9 mouse cellular contexts compared by ENCODE assay signal in the genomic region with DNA sequence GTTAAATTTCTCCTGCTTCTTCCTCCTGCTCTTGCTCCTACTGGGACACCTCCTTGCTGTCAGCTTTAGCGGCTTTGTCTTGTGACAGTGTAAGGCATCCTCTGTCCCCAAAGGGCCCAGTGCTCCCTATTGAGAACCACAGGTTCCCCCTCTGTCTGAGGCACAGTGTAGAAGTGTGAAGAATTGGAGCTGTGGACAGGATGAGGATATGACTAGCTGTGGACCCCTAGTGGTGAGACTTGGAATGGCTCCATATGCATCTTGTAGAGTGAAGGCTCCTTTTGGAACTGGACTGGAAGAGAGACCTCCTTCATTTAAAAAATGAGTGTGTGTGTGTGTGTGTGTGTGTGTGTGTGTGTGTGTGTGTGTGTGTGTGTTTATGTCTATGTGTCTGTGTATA. TPM values are rescaled to one million over a fixed set of nuclear protein-coding genes. Genes with fewer than 3 reads are reported as not detected.
DNase-seq lines count a peak whose midpoint lies in the region; ATAC-seq and TF ChIP-seq lines count a peak whose summit lies in the region.
"Had no signal": no experiment of that assay in that cellular context is flagged by ENCODE, and none has a peak within 500 bp of the region (broad histone marks: within the 10 kb centered on the region; RNA-seq: fewer than 3 reads in every experiment).

No protein-coding gene starts in this region.

- no peak overlapping the region for H3K27ac ChIP-seq in lung, embryonic 15.5 days

- no peak for TF ChIP-seq POLR2A in brain, embryonic 14.5 days (IDR thresholded peaks at IDR 0.05; ENCODE audit: borderline replicate concordance, extremely low read depth, insufficient read depth, insufficient read length, poor library complexity, severe bottlenecking)

- no peak overlapping the region for H3K9ac ChIP-seq in lung, embryonic 15.5 days

- ATAC-seq in G1E (ENCODE audit: extremely low read depth, insufficient number of reproducible peaks, low FRiP score, poor library complexity, severe bottlenecking) = peak; percentile 55
- peak; percentile 75 for ATAC-seq in erythroid progenitor cell, adult 5-6 weeks (replicated peaks; ENCODE audit: low FRiP score, poor library complexity, severe bottlenecking)
- ATAC-seq in lung, embryonic 15.5 days (ENCODE audit: borderline replicate concordance, extremely low read depth, low FRiP score, low TSS enrichment) = 0 out of 2 replicates have a peak, but pooled peaks have one; percentile 49

- no peaks in the 10 kb centered on the region; the same call in 1 of the 2 replicates for H3K27me3 ChIP-seq in G1E (ENCODE audit: insufficient read depth, low read length)
- no peaks in the 10 kb centered on the region for H3K27me3 ChIP-seq in lung, embryonic 15.5 days

- no peak overlapping the region for H3K4me2 ChIP-seq in lung, embryonic 15.5 days

- H3K36me3 ChIP-seq in G1E (replicated peaks) = peaks cover 3% of the 10 kb centered on the region
- no peaks in the 10 kb centered on the region for H3K36me3 ChIP-seq in lung, embryonic 15.5 days

- DNase-seq in G1E (ENCODE audit: low spot score) = peak; percentile 78
- DNase-seq in brain, embryonic 14.5 days (ENCODE audit: low read depth) = peak; percentile 89
- DNase-seq in heart, postnatal 4 days = peak; percentile 84
- peak; percentile 81 for DNase-seq in layer of hippocampus, adult 9-10 months (ENCODE audit: low spot score)
- peak; percentile 95 for DNase-seq in retina, embryonic 14.5 days (ENCODE audit: low spot score)
- DNase-seq in thymus, postnatal 25 days = peak; percentile 68

- peaks cover 73% of the 10 kb centered on the region for H3K4me1 ChIP-seq in G1E (ENCODE audit: insufficient read depth, low read depth, low read length)
- no peaks in the 10 kb centered on the region for H3K4me1 ChIP-seq in lung, embryonic 15.5 days

- H3K4me3 ChIP-seq in G1E (ENCODE audit: low read depth, low read length) = no peak overlapping the region; the same call in 1 of the 2 replicates
- H3K4me3 ChIP-seq in lung, embryonic 15.5 days = no peak overlapping the region
- H3K4me3 ChIP-seq: megakaryocyte, embryonic 14.5 days had no signal

- TF ChIP-seq CTCF in G1E (IDR thresholded peaks at IDR 0.05; ENCODE audit: low read depth, low read length) = peak; percentile 80; the same call in 1 of the 2 replicates
- TF ChIP-seq CTCF in brain, embryonic 14.5 days (IDR thresholded peaks at IDR 0.05; ENCODE audit: borderline replicate concordance, extremely low read depth, insufficient read depth, insufficient read length) = peak; percentile 86; the same call in 1 of the 2 replicates

- H3K9me3 ChIP-seq in G1E (replicated peaks) = peaks cover 7% of the 10 kb centered on the region
- H3K9me3 ChIP-seq in lung, embryonic 15.5 days = no peaks in the 10 kb centered on the region

- 26% methylated on average over 1 of the region's 1 CpGs for WGBS in lung, embryonic 15.5 days

RNA-seq across cellular contexts. Expression of a gene that starts 6.6 kb away (rescaled TPM):
- total RNA-seq in G1E (2014; fragmentation: Nextera tagmentation) (0.63 TPM in 1 of 2 replicates, not detected in the other), G1E (2017) (3.2 and 4.7 TPM in 2 replicates)
- polyA plus RNA-seq in G1E (2012) = not detected in 2 replicates
- not detected in 2 replicates for polyA plus RNA-seq in brain, embryonic 14.5 days (2012; rRNA removed)
- not detected in 2 replicates for total RNA-seq in erythroid progenitor cell, adult 5-6 weeks (2015; ENCODE audit: low replicate concordance)
- total RNA-seq in erythroid progenitor cell, adult 5-6 weeks (2017; ENCODE audit: low replicate concordance) = not detected in 2 replicates
- not detected for total RNA-seq in heart, postnatal 4 days (2021)
- polyA plus RNA-seq in lung, embryonic 15.5 days (2015; fragmentation: Nextera tagmentation; extraction: Ambion mirVana) = 0.12 TPM in 1 of 2 replicates, not detected in the other

RNA-seq across cellular contexts. Expression of a gene that starts 9.4 kb away (rescaled TPM):
- total RNA-seq in G1E (2014; fragmentation: Nextera tagmentation) = 35.8 and 40.6 TPM in 2 replicates
- 87.7 and 99.1 TPM in 2 replicates for total RNA-seq in G1E (2017)
- 0.43 and 1.0 TPM in 2 replicates for polyA plus RNA-seq in G1E (2012)
- polyA plus RNA-seq in brain, embryonic 14.5 days (2012; rRNA removed) = 0.14 TPM in 1 of 2 replicates, not detected in the other
- 6.8 TPM in 1 of 2 replicates, not detected in the other for total RNA-seq in erythroid progenitor cell, adult 5-6 weeks (2015; ENCODE audit: low replicate concordance)
- not detected in 2 replicates for total RNA-seq in erythroid progenitor cell, adult 5-6 weeks (2017; ENCODE audit: low replicate concordance)
- total RNA-seq in heart, postnatal 4 days (2021) = not detected
- 1.2 TPM in 2 replicates for polyA plus RNA-seq in lung, embryonic 15.5 days (2015; fragmentation: Nextera tagmentation; extraction: Ambion mirVana)

Comparison
In these comparisons a context has a peak if more than half of its experiments do, and no peak if none do; other contexts are left out.
1. RNA of a gene that starts 9.4 kb away (total RNA-seq): 35.8 to 99.1 TPM in G1E; 6.8 TPM in erythroid progenitor cell, adult 5-6 weeks and not detected in heart, postnatal 4 days; every median in the first group is over 4 times any median in the second.
2. Peak in every context shown above with its lines, with median percentiles within 50 percentile points of each other: ATAC-seq and DNase-seq.